Mouse (Mus musculus) testis, adult 2 months (tissue): ENCODE results near the gene Aldh1l1. TPM values are rescaled to one million over a fixed set of nuclear protein-coding genes. Genes with fewer than 3 reads are reported as not detected.

Source experiments
- H3K27ac ChIP-seq: fragments of 200-500 bp; 2 replicates; pipeline ENCODE4 v1.5.1; 2012; ENCODE audit warnings: low read depth, low read length; ENCODE audit not compliant: control insufficient read depth, insufficient read depth
- H3K27me3 ChIP-seq: fragments of 200-500 bp; 2 replicates; pipeline ENCODE4 v1.6.1; 2012; ENCODE audit warnings: mild to moderate bottlenecking, low read length, moderate library complexity; ENCODE audit not compliant: control insufficient read depth, insufficient read depth
- H3K36me3 ChIP-seq: fragments of 200-500 bp; 2 replicates; pipeline ENCODE4 v1.6.1; 2012; ENCODE audit warnings: mild to moderate bottlenecking, low read length; ENCODE audit not compliant: control insufficient read depth, insufficient read depth
- H3K4me1 ChIP-seq: fragments of 200-500 bp; 2 replicates; pipeline ENCODE4 v1.6.1; 2012; ENCODE audit warnings: low read length; ENCODE audit not compliant: control insufficient read depth, insufficient read depth
- H3K4me3 ChIP-seq: fragments of 200-500 bp; 2 replicates; pipeline ENCODE4 v1.5.1; 2012; ENCODE audit warnings: low read depth, mild to moderate bottlenecking, low read length, moderate library complexity, mixed read lengths; ENCODE audit not compliant: control insufficient read depth
- CTCF ChIP-seq: fragments of 200-500 bp; IDR thresholded peaks from 2 replicates; pipeline ENCODE4 v1.5.1; 2012; ENCODE audit warnings: low read depth, mild to moderate bottlenecking, inconsistent platforms, low read length, moderate library complexity; ENCODE audit not compliant: control insufficient read depth, insufficient read depth, insufficient replicate concordance
- POLR2A ChIP-seq: fragments of 200-500 bp; IDR thresholded peaks from 2 replicates; pipeline ENCODE4 v1.6.1; 2012; ENCODE audit warnings: low read depth, mild to moderate bottlenecking, inconsistent platforms, low read length, moderate library complexity; ENCODE audit not compliant: control insufficient read depth
- polyA plus RNA-seq: library from polyadenylated mRNA; depleted of rRNA; stranded (reverse); fragments of >200 nt; gene quantifications from 2 replicates; pipeline ENCODE4 v1.2.3, GENCODE M21; 2012; rRNA removed

Gene Aldh1l1
- 7.2 and 9.6 TPM in 2 replicates for polyA plus RNA-seq

GRCm38 (mm10) chr6:90486176-90486921 lies at the start of gene Aldh1l1:
Gene Aldh1l1, plus strand, starts transcription at chr6:90486427.
- H3K4me3 ChIP-seq = no peak within 1 kb of the TSS
- no peaks in the 10 kb centered on the region; the same call in 1 of the 2 replicates for H3K4me1 ChIP-seq
- no peak for TF ChIP-seq CTCF
- no peaks in the 10 kb centered on the region for H3K27me3 ChIP-seq
- H3K36me3 ChIP-seq = no peaks in the 10 kb centered on the region
- H3K27ac ChIP-seq = no peak within 1 kb of the TSS

GRCm38 (mm10) chr6:90437041-90437440 lies 49.2 kb upstream of the Aldh1l1 start:
- TF ChIP-seq POLR2A (no peak), CTCF (no peak)
- no peaks in the 10 kb centered on the region for H3K4me1 ChIP-seq
- H3K4me3 ChIP-seq = no peak overlapping the region
- no peaks in the 10 kb centered on the region for H3K36me3 ChIP-seq
- H3K27me3 ChIP-seq = no peaks in the 10 kb centered on the region
- no peak overlapping the region for H3K27ac ChIP-seq

- H3K4me3 ChIP-seq = no peak overlapping the region
- H3K36me3 ChIP-seq = no peaks in the 10 kb centered on the region
- no peak overlapping the region for H3K27ac ChIP-seq
- H3K4me1 ChIP-seq = no peaks in the 10 kb centered on the region
- no peaks in the 10 kb centered on the region for H3K27me3 ChIP-seq
- no peak for TF ChIP-seq CTCF
Observed at GRCm38 (mm10) chr6:90446883-90447282, 39.3 kb upstream of the Aldh1l1 start.

GRCm38 (mm10) chr6:90450179-90450578 lies 36.0 kb upstream of the Aldh1l1 start:
- peak; percentile 75; the same call in 1 of the 2 replicates for TF ChIP-seq CTCF
- no peak for TF ChIP-seq POLR2A
- H3K27me3 ChIP-seq = no peaks in the 10 kb centered on the region
- H3K27ac ChIP-seq = no peak overlapping the region

GRCm38 (mm10) chr6:90450697-90451096 lies 35.5 kb upstream of the Aldh1l1 start:
- TF ChIP-seq CTCF = no peak
- TF ChIP-seq POLR2A = no peak
- H3K4me3 ChIP-seq = no peak overlapping the region
- no peaks in the 10 kb centered on the region for H3K36me3 ChIP-seq
- no peaks in the 10 kb centered on the region for H3K27me3 ChIP-seq
- no peaks in the 10 kb centered on the region for H3K4me1 ChIP-seq
- no peak overlapping the region for H3K27ac ChIP-seq

More at GRCm38 (mm10) chr6:90450179-90450578, 36.0 kb upstream of the Aldh1l1 start:
- Histone ChIP-seq H3K36me3 (no peaks in the 10 kb centered on the region), H3K4me3 (no peak overlapping the region), H3K4me1 (no peaks in the 10 kb centered on the region)

GRCm38 (mm10) chr6:90451512-90451911 lies 34.7 kb upstream of the Aldh1l1 start:
- H3K27ac ChIP-seq = no peak overlapping the region
- no peaks in the 10 kb centered on the region for H3K27me3 ChIP-seq
- TF ChIP-seq CTCF = no peak
- no peak for TF ChIP-seq POLR2A
- no peaks in the 10 kb centered on the region for H3K36me3 ChIP-seq
- H3K4me1 ChIP-seq = no peaks in the 10 kb centered on the region
- no peak overlapping the region for H3K4me3 ChIP-seq

GRCm38 (mm10) chr6:90452603-90453002 lies 33.6 kb upstream of the Aldh1l1 start:
- Histone ChIP-seq H3K36me3 (no peaks in the 10 kb centered on the region), H3K27me3 (no peaks in the 10 kb centered on the region), H3K4me1 (no peaks in the 10 kb centered on the region), H3K4me3 (no peak overlapping the region), H3K27ac (no peak overlapping the region)
- no peak for TF ChIP-seq CTCF
- no peak for TF ChIP-seq POLR2A
